Mouse (Mus musculus): Measurements from ENCODE around the gene Ulk3.

GRCm38 (mm10) chr9:57577144-57577849, 12.0 kb upstream of the Ulk3 start:
- TF ChIP-seq EP300 (IDR thresholded peaks at IDR 0.05; ENCODE audit: insufficient read depth, low read depth, low read length) = no peak
- no peak for TF ChIP-seq CTCF (IDR thresholded peaks at IDR 0.05)
